Mouse (Mus musculus) small intestine, adult 2 months (tissue): ENCODE measurements at regions not wholly inside any gene's neighbourhood (a gene's known extent, or its start where the extent isn't known, plus 50 kb on each side); places are given as distances from the start of the nearest gene placed in this dataset.

ENCODE experiments used
- CTCF ChIP-seq: fragments of 200-500 bp; IDR thresholded peaks from 2 replicates; pipeline ENCODE4 v1.5.1; 2012; ENCODE audit warnings: low read depth, mild to moderate bottlenecking, control low read depth, inconsistent platforms, low read length, moderate library complexity, mixed read lengths; ENCODE audit not compliant: insufficient replicate concordance, insufficient read length; ENCODE audit errors: extremely low read depth
- POLR2A ChIP-seq: fragments of 200-500 bp; IDR thresholded peaks from 2 replicates; pipeline ENCODE4 v1.6.1; 2012; ENCODE audit warnings: low read depth, mild to moderate bottlenecking, control low read depth, inconsistent platforms, low read length, moderate library complexity

DNA sequence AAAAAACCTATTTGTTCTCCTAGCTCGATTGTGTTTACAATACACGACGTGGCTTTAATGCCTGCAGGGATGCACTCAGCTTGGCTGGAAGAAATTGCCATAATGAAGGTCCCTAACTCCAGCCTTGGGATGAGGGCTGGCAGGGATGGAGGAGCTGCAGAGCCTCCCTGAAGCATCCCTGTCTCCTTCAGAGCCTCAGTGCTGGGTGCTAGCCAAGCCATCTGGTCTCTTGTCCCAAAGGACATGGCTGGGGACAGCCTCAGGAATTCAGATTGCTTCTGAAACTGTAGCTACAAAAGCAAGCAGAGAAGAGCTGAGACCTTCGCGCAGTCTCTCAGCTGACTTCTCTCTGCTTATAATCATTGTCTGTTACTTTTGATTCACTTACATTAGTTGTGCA lies 124.6 kb upstream of the Slc22a23 start:
- TF ChIP-seq POLR2A (no peak), CTCF (no peak)
